Mouse (Mus musculus) megakaryocyte, embryonic 14.5 days (primary cell): Measurements from ENCODE around the gene Gnb3.

Source experiments
- FLI1 ChIP-seq: IDR thresholded peaks from 2 replicates; pipeline ENCODE4 v1.6.1; 2012; ENCODE audit warnings: low read length, inconsistent platforms, mixed read lengths
- GATA1 ChIP-seq: IDR thresholded peaks from 3 replicates; pipeline ENCODE4 v1.6.1; 2012; ENCODE audit warnings: mixed read lengths, low read length, inconsistent platforms, borderline replicate concordance

- TF ChIP-seq GATA1 = no peak
- TF ChIP-seq FLI1 = no peak
These were observed 18.7 kb upstream of the Gnb3 start for GRCm38 (mm10) chr6:124858561-124859318.
